Mouse (Mus musculus): Measurements from ENCODE around the gene Mia. TPM values are rescaled to one million over a fixed set of nuclear protein-coding genes. Genes with fewer than 3 reads are reported as not detected.

Gene Mia
- not detected for polyA plus RNA-seq (2017; shearing (Covaris generic))

DNA sequence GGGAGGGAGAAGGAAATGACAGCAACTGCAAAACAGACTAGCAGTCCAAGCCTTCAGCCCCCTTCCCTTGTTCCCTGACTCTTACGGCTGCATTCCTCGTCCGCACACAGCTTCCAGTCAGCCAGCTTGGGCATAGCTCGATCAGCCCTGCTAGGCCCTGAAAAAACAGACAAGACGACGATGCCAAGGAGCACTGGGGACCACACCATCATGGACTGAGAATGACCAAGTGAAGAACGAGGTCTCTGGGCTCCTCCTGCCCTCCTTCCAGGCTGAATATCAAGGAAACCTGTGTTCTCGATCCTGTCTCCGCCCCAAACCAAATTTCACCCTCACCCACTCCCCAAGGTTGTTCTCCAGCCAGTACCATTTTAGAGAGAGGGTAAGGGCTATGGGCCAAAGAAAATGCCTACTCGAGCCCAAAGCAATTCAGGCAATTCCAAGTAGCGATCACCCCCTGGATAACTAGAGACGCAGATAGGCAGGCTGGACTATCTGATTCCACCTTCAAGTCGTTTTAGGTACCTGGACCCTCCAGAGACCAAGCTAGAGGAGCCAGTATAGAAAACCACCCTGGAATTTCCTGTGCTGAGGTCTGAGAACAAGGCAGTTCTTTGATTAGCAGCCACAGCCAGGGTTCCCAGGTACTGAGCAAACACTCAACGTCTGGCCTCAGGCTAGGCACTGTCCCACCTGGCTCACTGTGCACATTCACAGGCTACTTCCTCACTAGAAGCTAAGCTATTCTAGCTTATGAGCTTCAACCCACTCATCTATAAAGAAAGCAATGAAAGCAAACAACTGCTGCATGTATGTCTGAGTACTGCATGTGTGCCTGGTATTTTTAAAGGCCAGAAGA, at the start of gene Mia, which contains the start of gene Gm21983:
Gene Mia (minus strand): TSS at position 321 of the 859 bp plus-strand sequence.
Gene Gm21983 (minus strand): TSS at position 250 of the 859 bp plus-strand sequence.

DNA sequence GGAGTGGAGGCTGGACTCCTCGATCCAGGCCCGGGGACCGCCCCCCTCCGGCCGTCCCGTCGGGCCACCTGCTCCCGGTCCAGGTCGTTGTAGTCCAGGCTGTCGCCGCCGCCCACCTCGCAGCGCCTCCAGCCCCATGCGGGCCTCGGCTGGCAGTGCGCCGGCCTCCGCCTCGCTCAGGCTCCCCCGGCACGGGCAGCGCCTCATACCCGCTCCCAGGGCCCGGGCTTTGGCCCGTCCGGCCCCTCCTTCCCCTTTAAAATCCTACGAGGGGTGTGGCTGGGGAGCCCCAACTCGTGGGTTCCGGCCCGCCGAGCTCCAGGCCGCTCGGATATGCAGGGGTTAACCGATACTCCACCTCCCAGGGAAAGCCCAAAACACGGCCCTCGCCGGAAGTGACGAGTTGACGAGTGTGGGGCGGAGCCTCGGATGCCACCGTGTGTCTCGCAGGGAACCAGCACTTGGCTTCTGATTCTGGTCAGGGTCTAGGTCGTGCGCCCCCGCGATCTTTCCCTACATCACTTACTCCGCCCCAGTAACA, 47.4 kb upstream of the Mia start, which contains the start of gene Itpkc:
Gene Itpkc (minus strand): TSS at position 381 of the 541 bp plus-strand sequence.

DNA sequence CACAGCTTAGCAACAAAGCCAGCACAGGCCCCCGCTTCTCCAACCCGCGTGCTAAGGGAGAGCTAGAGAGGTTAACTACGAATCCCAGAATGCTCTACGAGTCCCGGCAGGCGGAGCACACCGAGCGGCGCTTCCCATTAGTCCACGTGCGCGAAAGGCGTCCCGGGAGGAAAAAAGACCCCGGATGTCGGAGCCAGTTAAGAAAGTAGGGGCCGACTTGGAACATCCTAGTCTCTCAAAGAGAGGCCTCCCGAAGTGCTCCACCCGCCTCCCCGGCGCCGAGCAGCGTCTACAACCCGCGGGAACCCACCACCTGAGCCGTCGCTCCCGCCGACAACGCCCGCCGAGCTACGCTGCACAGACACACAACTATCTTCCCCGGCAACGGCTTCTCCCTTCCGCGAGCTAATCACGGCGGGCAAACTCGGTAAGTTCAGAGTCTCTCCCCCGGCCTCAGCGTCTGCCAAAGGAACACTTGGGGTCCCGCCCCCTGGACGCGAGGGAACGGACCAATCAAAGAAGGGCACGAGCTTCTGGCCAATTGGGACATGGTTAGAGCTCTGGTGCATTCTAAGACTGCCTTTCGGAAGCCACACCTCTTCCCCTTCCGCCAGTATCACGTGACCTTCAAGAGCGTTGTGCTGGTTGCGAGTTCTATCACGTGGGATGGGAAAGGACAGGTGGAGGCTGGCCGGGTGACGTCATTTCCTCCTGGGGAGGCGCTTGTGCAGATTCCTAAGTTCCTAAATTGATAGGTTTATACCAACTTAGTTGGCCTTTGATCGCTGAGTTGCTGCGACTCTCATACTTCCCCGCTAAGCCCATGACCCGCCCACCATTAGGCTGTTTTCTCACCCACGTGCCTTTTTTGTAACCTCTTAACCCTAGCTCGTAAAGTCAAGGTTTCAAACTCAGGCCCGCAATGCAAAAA, 15.0 kb upstream of the Mia start, which contains the start of the genes BC024978 and Snrpa:
Gene BC024978 (plus strand): TSS at position 101 of the 931 bp plus-strand sequence.
Gene Snrpa (minus strand): TSS at position 591 of the 931 bp plus-strand sequence.

DNA sequence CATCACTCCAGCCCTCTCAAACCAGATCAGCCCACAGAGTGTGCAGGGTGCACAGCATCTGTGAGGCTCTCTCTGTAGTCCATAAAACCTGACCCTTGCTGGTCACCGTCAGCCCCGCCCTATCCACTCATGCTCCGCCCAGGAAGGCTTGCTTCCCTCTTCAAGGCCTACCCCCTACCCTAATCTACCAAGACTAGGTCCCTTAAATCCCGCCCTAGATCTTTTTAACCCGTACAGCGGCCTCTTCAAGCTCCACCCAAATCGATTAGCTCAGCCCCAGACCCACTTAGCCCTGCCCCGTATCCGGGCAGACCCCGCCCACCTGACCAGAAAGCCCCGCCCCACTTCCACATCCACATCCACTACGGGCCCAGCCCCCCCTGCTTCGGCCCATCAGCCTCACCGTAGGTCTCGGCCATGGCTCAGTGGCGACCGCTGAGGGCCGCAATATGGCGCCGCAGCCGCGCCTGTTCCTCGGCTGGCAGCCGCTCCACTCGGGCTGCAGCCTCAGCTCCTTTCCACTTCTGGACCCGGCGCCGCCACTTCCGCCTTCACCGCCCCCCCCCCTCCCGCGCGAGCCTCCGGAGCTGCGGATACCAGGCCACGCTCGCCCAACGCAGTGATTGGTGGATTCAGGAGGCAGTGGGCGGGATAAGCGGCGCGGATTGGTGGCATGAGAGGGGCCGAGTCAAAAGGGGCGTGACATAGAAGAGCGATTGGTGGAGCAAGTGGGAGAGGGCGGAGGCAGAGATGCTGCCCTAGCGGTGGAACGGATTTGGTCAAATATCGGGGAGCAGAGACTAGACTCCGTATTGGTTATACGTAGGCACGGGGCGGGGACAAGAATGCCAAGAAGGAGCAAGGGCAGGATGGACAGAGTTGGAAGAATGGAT, 2.4 kb downstream of the Mia start, which contains the start of gene Rab4b:
Gene Rab4b (minus strand): TSS at position 573 of the 893 bp plus-strand sequence.

DNA sequence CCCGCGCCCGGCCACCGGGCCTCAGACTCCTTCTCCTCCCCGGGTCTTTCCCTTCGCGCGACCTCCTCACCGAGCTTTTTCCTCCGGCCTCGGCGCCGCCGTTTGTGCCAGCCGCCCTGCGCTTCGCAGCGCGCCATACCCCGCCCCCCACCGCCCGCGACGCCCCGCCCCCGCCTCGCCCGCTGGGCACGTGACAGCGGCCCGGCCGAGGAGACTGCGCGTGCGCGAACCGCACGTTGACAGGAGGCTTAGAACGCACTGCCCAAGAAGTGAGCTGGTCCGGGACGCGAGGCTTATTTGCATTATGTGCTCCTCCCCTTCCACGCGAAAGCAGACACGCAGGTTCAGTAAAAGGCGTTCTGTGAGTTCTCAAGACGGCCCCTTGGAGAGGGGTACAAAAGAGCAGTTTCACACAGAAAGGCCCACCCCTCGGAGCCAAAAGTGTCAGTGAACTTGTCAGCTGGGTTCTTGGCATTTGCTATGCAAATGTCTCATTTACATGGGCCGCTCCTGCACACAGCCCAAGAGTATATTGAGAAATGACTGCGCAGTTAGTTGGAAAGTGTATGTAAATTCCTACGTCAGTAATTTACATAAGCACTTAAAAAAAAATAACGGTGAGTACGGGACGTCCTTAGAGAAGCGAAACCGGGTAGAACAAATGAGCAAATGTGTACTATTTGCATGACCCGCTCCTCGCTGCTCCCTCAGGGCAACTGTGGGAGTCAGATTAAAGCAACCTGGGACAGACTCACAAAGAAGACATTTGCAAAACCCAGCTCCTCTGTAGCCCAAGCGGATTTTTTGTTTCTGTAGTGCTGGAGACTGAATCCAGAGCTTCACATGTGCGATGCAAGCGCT, 14.1 kb downstream of the Mia start, which contains the start of gene Egln2:
Gene Egln2 (minus strand): TSS at position 189 of the 861 bp plus-strand sequence.

DNA sequence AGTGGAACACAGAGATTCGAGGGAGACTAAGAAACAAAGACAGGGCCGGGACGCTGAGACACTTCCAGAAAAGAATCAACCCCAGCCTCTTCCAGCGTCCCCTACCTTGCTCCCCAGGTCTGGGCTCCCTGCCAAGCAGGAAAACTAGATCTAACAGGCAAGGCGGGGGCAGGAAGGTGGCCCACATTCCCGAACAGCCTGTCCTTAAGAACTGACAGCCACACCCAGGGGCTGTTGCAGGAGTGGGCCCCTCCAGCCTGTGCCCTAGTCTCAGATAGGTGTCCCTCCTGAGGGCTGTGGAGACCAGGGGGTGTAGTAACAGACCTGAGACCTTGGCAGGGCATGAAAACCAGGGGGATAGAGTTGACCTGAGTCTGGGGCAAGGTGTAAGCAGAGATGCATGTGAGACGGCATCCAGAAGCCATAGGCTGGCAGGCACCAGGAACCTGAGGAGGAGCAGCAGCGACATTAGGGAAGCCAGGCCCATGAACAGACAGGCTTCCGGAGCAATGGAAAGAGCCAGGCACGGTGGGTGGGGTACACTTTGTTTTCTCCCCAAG, 27.7 kb downstream of the Mia start, which contains the start of gene Cyp2t4:
Gene Cyp2t4 (plus strand): TSS at position 510 of the 560 bp plus-strand sequence.

Other genes starting within 250 kb of the Mia start
- not detected for gene Cyp2a22, start 241.8 kb downstream of the Mia start, polyA plus RNA-seq (2017; shearing (Covaris generic))
- not detected for gene Cyp2a12, start 152.1 kb downstream of the Mia start, polyA plus RNA-seq (2017; shearing (Covaris generic))
- not detected for gene Cyp2f2, start 61.2 kb downstream of the Mia start, polyA plus RNA-seq (2017; shearing (Covaris generic))
- 0.17 TPM for gene Cyp2t4, start 27.4 kb downstream of the Mia start, polyA plus RNA-seq (2017; shearing (Covaris generic))
- gene Egln2, start 14.4 kb downstream of the Mia start, polyA plus RNA-seq (2017; shearing (Covaris generic)), result 82.0 TPM
- 152 TPM for gene Rab4b, start 2.3 kb downstream of the Mia start, polyA plus RNA-seq (2017; shearing (Covaris generic))
- gene Gm21983, start 71 bp downstream of the Mia start, polyA plus RNA-seq (2017; shearing (Covaris generic)), result 0.54 TPM
- gene BC024978, start 14.6 kb upstream of the Mia start, polyA plus RNA-seq (2017; shearing (Covaris generic)), result 1.6 TPM
- 115 TPM for gene Snrpa, start 15.1 kb upstream of the Mia start, polyA plus RNA-seq (2017; shearing (Covaris generic))
- 4.7 TPM for gene Itpkc, start 47.5 kb upstream of the Mia start, polyA plus RNA-seq (2017; shearing (Covaris generic))
- gene Coq8b, start 51.9 kb upstream of the Mia start, polyA plus RNA-seq (2017; shearing (Covaris generic)), result 29.8 TPM
- 0.83 TPM for gene Numbl, start 77.3 kb upstream of the Mia start, polyA plus RNA-seq (2017; shearing (Covaris generic))
- gene Ltbp4, start 156.5 kb upstream of the Mia start, polyA plus RNA-seq (2017; shearing (Covaris generic)), result 0.82 TPM
- gene Shkbp1, start 174.9 kb upstream of the Mia start, polyA plus RNA-seq (2017; shearing (Covaris generic)), result 105 TPM
- gene Gm20479, start 176.3 kb upstream of the Mia start, polyA plus RNA-seq (2017; shearing (Covaris generic)), result 0.61 TPM